ENCODE assay signal across 8 mouse cellular contexts in the genomic region with DNA sequence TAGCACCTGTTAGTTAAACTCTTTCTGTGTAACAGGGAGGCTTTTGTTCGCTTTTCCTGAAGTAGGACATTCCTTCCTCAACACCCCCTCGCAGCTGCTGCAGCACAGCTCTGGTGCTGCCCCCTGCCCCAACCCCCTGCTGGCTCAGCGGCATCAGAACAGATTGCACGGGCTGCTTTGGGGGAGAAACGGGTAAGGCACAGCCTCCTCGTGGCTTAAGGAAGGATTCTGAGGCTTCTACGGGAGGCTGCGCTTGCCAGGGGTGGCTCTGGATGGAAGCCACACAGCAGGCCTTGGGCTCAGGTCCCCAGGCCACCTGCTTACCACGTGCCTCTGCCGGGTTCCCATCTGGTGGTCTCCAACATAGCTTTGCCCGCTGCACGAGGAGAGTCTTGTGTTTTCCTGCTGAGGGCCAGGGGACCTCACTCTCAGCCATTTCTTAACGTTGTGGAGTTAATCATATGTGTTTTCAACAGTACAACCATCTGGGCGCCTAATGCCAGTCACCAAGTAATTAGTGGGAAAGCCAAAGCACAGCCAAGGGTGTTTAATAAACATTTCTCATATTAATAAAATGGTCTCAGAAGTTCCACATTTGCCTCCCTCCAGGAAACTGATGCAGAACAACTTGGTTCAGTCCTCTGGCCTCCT.
DNase-seq lines count a peak whose midpoint lies in the region; ATAC-seq and TF ChIP-seq lines count a peak whose summit lies in the region.
"Had no signal": no experiment of that assay in that cellular context is flagged by ENCODE, and none has a peak within 500 bp of the region (broad histone marks: within the 10 kb centered on the region; RNA-seq: fewer than 3 reads in every experiment).

No protein-coding gene starts in this region.

- H3K9ac ChIP-seq in intestine, embryonic 16.5 days (ENCODE audit: low read depth, low read length) = no peak overlapping the region

- no peaks in the 10 kb centered on the region for H3K36me3 ChIP-seq in intestine, embryonic 16.5 days (ENCODE audit: control insufficient read depth, insufficient read depth, low read length)

- peak; percentile 10 for DNase-seq in 3134 (ENCODE audit: extremely low read depth, insufficient read length, low spot score)
- DNase-seq in brain, adult 2 months (ENCODE audit: low read depth, low spot score) = peak; percentile 42
- peak; percentile 34 to 44 for DNase-seq in layer of hippocampus, adult 2 months (ENCODE audit: low spot score in 2 of 2)
- DNase-seq in mesoderm, embryonic 11.5 days (ENCODE audit: low read depth, low spot score) = peak; percentile 55
- no peak for DNase-seq in adrenal gland, postnatal 36 days
- DNase-seq in liver = no peak
- DNase-seq: heart, postnatal 36 days had no signal

- H3K4me2 ChIP-seq in intestine, embryonic 16.5 days (ENCODE audit: low read depth, low read length) = no peak overlapping the region

- 60% methylated on average over 14 of the region's 14 CpGs for WGBS in intestine, embryonic 16.5 days

- H3K27me3 ChIP-seq in intestine, embryonic 16.5 days (replicated peaks; ENCODE audit: control insufficient read depth, insufficient read depth, low read length) = no peaks in the 10 kb centered on the region

- H3K27ac ChIP-seq in layer of hippocampus, adult 2 months = peak overlapping the region; percentile 46; the same call in 1 of the 2 replicates
- no peak overlapping the region for H3K27ac ChIP-seq in intestine, embryonic 16.5 days (ENCODE audit: low read length)

- peak; percentile 31 for TF ChIP-seq CTCF in layer of hippocampus, adult 2 months (conservative IDR thresholded peaks at IDR 0.05)

- no peak overlapping the region for H3K4me3 ChIP-seq in layer of hippocampus, adult 2 months
- H3K4me3 ChIP-seq in intestine, embryonic 16.5 days (ENCODE audit: low read length) = no peak overlapping the region

- H3K4me1 ChIP-seq in intestine, embryonic 16.5 days (ENCODE audit: control insufficient read depth, insufficient read depth, low read length) = no peaks in the 10 kb centered on the region

- H3K9me3 ChIP-seq in intestine, embryonic 16.5 days (ENCODE audit: control insufficient read depth, low read length) = no peaks in the 10 kb centered on the region

- no peak for ATAC-seq in intestine, embryonic 16.5 days

Comparison
In these comparisons a context has a peak if more than half of its experiments do, and no peak if none do; other contexts are left out.
1. DNase-seq: peak in 3134 (single experiment), brain, adult 2 months (single experiment), layer of hippocampus, adult 2 months (2 of 2) and mesoderm, embryonic 11.5 days (single experiment); none in adrenal gland, postnatal 36 days (0 of 2) and liver (single experiment).